8 mouse cellular contexts compared by ENCODE assay signal in genomic region chr10:87492332-87492660, GRCm38 (mm10). TPM values are rescaled to one million over a fixed set of nuclear protein-coding genes. Genes with fewer than 3 reads are reported as not detected.
DNase-seq lines count a peak whose midpoint lies in the region; ATAC-seq and TF ChIP-seq lines count a peak whose summit lies in the region.

No protein-coding gene starts in this region.

- H3K9me3 ChIP-seq in kidney, postnatal 0 days (replicated peaks; ENCODE audit: low read length), result no peaks in the 10 kb centered on the region
- H3K9me3 ChIP-seq in embryonic facial prominence, embryonic 15.5 days (replicated peaks), result no peaks in the 10 kb centered on the region
- H3K9me3 ChIP-seq in hindbrain, embryonic 16.5 days (ENCODE audit: control insufficient read depth, low read length), result no peaks in the 10 kb centered on the region
- no peaks in the 10 kb centered on the region for H3K9me3 ChIP-seq in midbrain, embryonic 15.5 days

- DNase-seq in kidney, postnatal 0 days (ENCODE audit: low spot score), result no peak
- no peak for DNase-seq in kidney, postnatal 36 days
- no peak for DNase-seq in gastrocnemius, adult 8-10 months (ENCODE audit: low spot score in 2 of 2)
- DNase-seq in adrenal gland, adult 8-10 months, result no peak
- no peak for DNase-seq in right cerebral cortex, postnatal 36 days (ENCODE audit: low spot score in 2 of 2)

- no peak for ATAC-seq in kidney, postnatal 0 days (replicated peaks; ENCODE audit: low FRiP score, low read depth)
- no peak for ATAC-seq in embryonic facial prominence, embryonic 15.5 days (ENCODE audit: insufficient number of reproducible peaks, low FRiP score, low TSS enrichment, low read depth)
- ATAC-seq in hindbrain, embryonic 16.5 days, result no peak
- ATAC-seq in midbrain, embryonic 15.5 days (replicated peaks), result no peak

- H3K4me2 ChIP-seq in kidney, postnatal 0 days (ENCODE audit: low read length), result peak overlapping the region; percentile 96
- H3K4me2 ChIP-seq in embryonic facial prominence, embryonic 15.5 days (replicated peaks), result peak overlapping the region; percentile 98
- H3K4me2 ChIP-seq in hindbrain, embryonic 16.5 days (ENCODE audit: low read length), result peak overlapping the region; percentile 97
- H3K4me2 ChIP-seq in midbrain, embryonic 15.5 days, result peak overlapping the region; percentile 89

- no peaks in the 10 kb centered on the region for H3K36me3 ChIP-seq in kidney, postnatal 0 days (ENCODE audit: insufficient read depth, low read length)
- H3K36me3 ChIP-seq in embryonic facial prominence, embryonic 15.5 days, result no peaks in the 10 kb centered on the region
- no peaks in the 10 kb centered on the region for H3K36me3 ChIP-seq in hindbrain, embryonic 16.5 days (ENCODE audit: control insufficient read depth, insufficient read depth, low read length)
- no peaks in the 10 kb centered on the region for H3K36me3 ChIP-seq in midbrain, embryonic 15.5 days (replicated peaks)

- peaks cover 8% of the 10 kb centered on the region; the same call in 1 of the 2 replicates for H3K4me1 ChIP-seq in kidney, postnatal 0 days (replicated peaks; ENCODE audit: insufficient read depth, low read length)
- peaks cover 30% of the 10 kb centered on the region for H3K4me1 ChIP-seq in embryonic facial prominence, embryonic 15.5 days
- H3K4me1 ChIP-seq in hindbrain, embryonic 16.5 days (ENCODE audit: control insufficient read depth, insufficient read depth, low read depth, low read length), result peaks cover 32% of the 10 kb centered on the region
- H3K4me1 ChIP-seq in midbrain, embryonic 15.5 days, result peaks cover 58% of the 10 kb centered on the region

- H3K27ac ChIP-seq in kidney, postnatal 0 days, result no peak overlapping the region
- H3K27ac ChIP-seq in embryonic facial prominence, embryonic 15.5 days (replicated peaks), result no peak overlapping the region
- peak overlapping the region; percentile 86 for H3K27ac ChIP-seq in hindbrain, embryonic 16.5 days (ENCODE audit: low read depth, low read length)
- H3K27ac ChIP-seq in midbrain, embryonic 15.5 days, result peak overlapping the region; percentile 90

- no peak for TF ChIP-seq CTCF in kidney, postnatal 0 days (IDR thresholded peaks at IDR 0.05; ENCODE audit: low read depth)

- WGBS in kidney, postnatal 0 days, result 1% methylated on average over 26 of the region's 26 CpGs
- WGBS in embryonic facial prominence, embryonic 15.5 days, result under 1% methylated on average over 26 of the region's 26 CpGs
- 0% methylated on average over 26 of the region's 26 CpGs for WGBS in hindbrain, embryonic 16.5 days
- WGBS in midbrain, embryonic 15.5 days, result 0% methylated on average over 26 of the region's 26 CpGs

- H3K27me3 ChIP-seq in kidney, postnatal 0 days (ENCODE audit: insufficient read depth, low read length), result peaks cover 87% of the 10 kb centered on the region
- H3K27me3 ChIP-seq in embryonic facial prominence, embryonic 15.5 days, result peaks cover 91% of the 10 kb centered on the region
- no peaks in the 10 kb centered on the region; the same call in 1 of the 2 replicates for H3K27me3 ChIP-seq in hindbrain, embryonic 16.5 days (replicated peaks; ENCODE audit: control insufficient read depth, insufficient read depth, low read length)
- 0 out of 2 replicates have a peak, but pooled peaks cover 2% of the 10 kb centered on the region for H3K27me3 ChIP-seq in midbrain, embryonic 15.5 days (replicated peaks)

- 0 out of 2 replicates have a peak overlapping the region, but pooled peaks have one; percentile 43 for H3K9ac ChIP-seq in kidney, postnatal 0 days (ENCODE audit: low read depth, low read length)
- no peak overlapping the region for H3K9ac ChIP-seq in embryonic facial prominence, embryonic 15.5 days
- peak overlapping the region; percentile 79 for H3K9ac ChIP-seq in hindbrain, embryonic 16.5 days (ENCODE audit: low read depth, low read length)
- H3K9ac ChIP-seq in midbrain, embryonic 15.5 days, result peak overlapping the region; percentile 71

- H3K4me3 ChIP-seq in kidney, postnatal 0 days (replicated peaks; ENCODE audit: low read depth, low read length), result peak overlapping the region; percentile 51
- H3K4me3 ChIP-seq in embryonic facial prominence, embryonic 15.5 days (replicated peaks), result peak overlapping the region; percentile 58
- peak overlapping the region; percentile 79 for H3K4me3 ChIP-seq in hindbrain, embryonic 16.5 days (ENCODE audit: low read length)
- H3K4me3 ChIP-seq in midbrain, embryonic 15.5 days, result peak overlapping the region; percentile 71

RNA-seq across cellular contexts. Expression of gene Ascl1, which starts 1.2 kb away (rescaled TPM):
- 0.30 and 0.41 TPM in 2 replicates for polyA plus RNA-seq in kidney, postnatal 0 days (2015; fragmentation: Nextera tagmentation; extraction: Ambion mirVana)
- polyA plus RNA-seq in embryonic facial prominence, embryonic 15.5 days (2015; fragmentation: Nextera tagmentation; extraction: Ambion mirVana), result 1.9 TPM in 2 replicates
- polyA plus RNA-seq in hindbrain, embryonic 16.5 days (2015; fragmentation: Nextera tagmentation; extraction: Ambion mirVana), result 6.3 and 9.6 TPM in 2 replicates
- polyA plus RNA-seq in midbrain, embryonic 15.5 days (2015; fragmentation: Nextera tagmentation; extraction: Ambion mirVana), result 12.6 and 15.6 TPM in 2 replicates
- total RNA-seq in gastrocnemius, adult 8-10 months (2022), result not detected
- 1 to 10 TPM; 1.1 to 2.8 (median 2.0) TPM for total RNA-seq in adrenal gland, adult 8-10 months (2022)

RNA-seq across cellular contexts. Expression of gene Pah, which starts 29.3 kb away (rescaled TPM):
- 40.9 and 52.9 TPM in 2 replicates for polyA plus RNA-seq in kidney, postnatal 0 days (2015; fragmentation: Nextera tagmentation; extraction: Ambion mirVana)
- not detected in 2 replicates for polyA plus RNA-seq in embryonic facial prominence, embryonic 15.5 days (2015; fragmentation: Nextera tagmentation; extraction: Ambion mirVana)
- polyA plus RNA-seq in hindbrain, embryonic 16.5 days (2015; fragmentation: Nextera tagmentation; extraction: Ambion mirVana), result 0.10 TPM in 1 of 2 replicates, not detected in the other
- not detected in 2 replicates for polyA plus RNA-seq in midbrain, embryonic 15.5 days (2015; fragmentation: Nextera tagmentation; extraction: Ambion mirVana)
- under 1 TPM in 1 of 4 experiments, not detected in 3; 0.72 TPM for total RNA-seq in gastrocnemius, adult 8-10 months (2022)
- total RNA-seq in adrenal gland, adult 8-10 months (2022), result under 1 TPM in 2 of 4 experiments, not detected in 2; 0.52 to 0.86 TPM

Comparison
In these comparisons a context has a peak if more than half of its experiments do, and no peak if none do; other contexts are left out.
1. H3K27ac ChIP-seq: peak in hindbrain, embryonic 16.5 days (single experiment) and midbrain, embryonic 15.5 days (single experiment); none in kidney, postnatal 0 days (single experiment) and embryonic facial prominence, embryonic 15.5 days (single experiment).
2. RNA of gene Pah, which starts 29.3 kb away (polyA plus RNA-seq): 40.9 to 52.9 TPM in kidney, postnatal 0 days; not detected in midbrain, embryonic 15.5 days, not detected in embryonic facial prominence, embryonic 15.5 days and 0.10 TPM in hindbrain, embryonic 16.5 days; every median in the first group is over 10 times any median in the second.
3. Peak in every context shown above with its lines, with median percentiles within 50 percentile points of each other: H3K4me2 ChIP-seq and H3K4me3 ChIP-seq.